Mouse (Mus musculus): Measurements from ENCODE around the gene Eva1b. TPM values are rescaled to one million over a fixed set of nuclear protein-coding genes. Genes with fewer than 3 reads are reported as not detected.
A peak's percentile ranks its signal among the peaks of the same experiment; 100 is the strongest.
"Not testable (repeated sequence)": the region's sequence is repeated elsewhere in the genome, so short reads cannot be mapped to it uniquely, and the experiment has no call there.

Eva1b gene
- polyA plus RNA-seq, 1 experiment from 2014 or later: 19.2 TPM

GRCm38 (mm10) chr4:126170737-126171136 lies 23.2 kb downstream of the Eva1b start:
- H3K4me1 ChIP-seq (replicated peaks; ENCODE audit: control insufficient read depth, insufficient read depth, low read length); H3K4me3 ChIP-seq (replicated peaks; ENCODE audit: low read length); H3K27ac ChIP-seq; H3K4me2 ChIP-seq (replicated peaks); ATAC-seq (ENCODE audit: low FRiP score); H3K9me3 ChIP-seq (ENCODE audit: control insufficient read depth, low read length); DNase-seq (ENCODE audit: low spot score); H3K9ac ChIP-seq; H3K27me3 ChIP-seq (ENCODE audit: control insufficient read depth, insufficient read depth, low read length): not testable (repeated sequence)
- H3K36me3 ChIP-seq (replicated peaks; ENCODE audit: control insufficient read depth, insufficient read depth): peaks cover 98% of the 10 kb centered on the region
- WGBS: 96% methylated on average over 5 of the region's 5 CpGs

GRCm38 (mm10) chr4:126173800-126174199 lies 26.3 kb downstream of the Eva1b start:
- H3K36me3 ChIP-seq (replicated peaks; ENCODE audit: control insufficient read depth, insufficient read depth): peaks cover 94% of the 10 kb centered on the region
- no peak for ATAC-seq (ENCODE audit: low FRiP score)

GRCm38 (mm10) chr4:126175980-126176379 lies 28.4 kb downstream of the Eva1b start:
- not testable (repeated sequence) for H3K4me2 ChIP-seq (replicated peaks); H3K9ac ChIP-seq; DNase-seq (ENCODE audit: low spot score); H3K4me1 ChIP-seq (replicated peaks; ENCODE audit: control insufficient read depth, insufficient read depth, low read length); H3K27me3 ChIP-seq (ENCODE audit: control insufficient read depth, insufficient read depth, low read length); H3K4me3 ChIP-seq (replicated peaks; ENCODE audit: low read length); H3K9me3 ChIP-seq (ENCODE audit: control insufficient read depth, low read length); ATAC-seq (ENCODE audit: low FRiP score); H3K27ac ChIP-seq
- 93% methylated on average over 7 of the region's 7 CpGs for WGBS
- peaks cover 89% of the 10 kb centered on the region for H3K36me3 ChIP-seq (replicated peaks; ENCODE audit: control insufficient read depth, insufficient read depth)

More at GRCm38 (mm10) chr4:126173800-126174199, 26.3 kb downstream of the Eva1b start:
- Histone ChIP-seq H3K9me3 (ENCODE audit: control insufficient read depth, low read length) (no peaks in the 10 kb centered on the region), H3K4me3 (replicated peaks; ENCODE audit: low read length) (no peak overlapping the region), H3K27me3 (ENCODE audit: control insufficient read depth, insufficient read depth, low read length) (no peaks in the 10 kb centered on the region), H3K27ac (no peak overlapping the region), H3K9ac (no peak overlapping the region), H3K4me1 (replicated peaks; ENCODE audit: control insufficient read depth, insufficient read depth, low read length) (no peaks in the 10 kb centered on the region), H3K4me2 (replicated peaks) (no peak overlapping the region)
- WGBS: 93% methylated on average over 5 of the region's 5 CpGs
- DNase-seq (ENCODE audit: low spot score): no peak

GRCm38 (mm10) chr4:126181170-126181957 lies 33.8 kb downstream of the Eva1b start:
- DNase-seq (ENCODE audit: low spot score): peak; percentile 72
- WGBS: 62% methylated on average over 7 of the region's 7 CpGs
- H3K9me3 ChIP-seq (ENCODE audit: control insufficient read depth, low read length): no peaks in the 10 kb centered on the region
- no peak overlapping the region for H3K4me3 ChIP-seq (replicated peaks; ENCODE audit: low read length)
- H3K4me2 ChIP-seq (replicated peaks): no peak overlapping the region
- no peak overlapping the region for H3K9ac ChIP-seq
- H3K4me1 ChIP-seq (replicated peaks; ENCODE audit: control insufficient read depth, insufficient read depth, low read length): no peaks in the 10 kb centered on the region
- H3K27ac ChIP-seq: no peak overlapping the region
- peaks cover 60% of the 10 kb centered on the region for H3K36me3 ChIP-seq (replicated peaks; ENCODE audit: control insufficient read depth, insufficient read depth)
- ATAC-seq (ENCODE audit: low FRiP score): no peak
- no peaks in the 10 kb centered on the region for H3K27me3 ChIP-seq (ENCODE audit: control insufficient read depth, insufficient read depth, low read length)

- H3K9me3 ChIP-seq (ENCODE audit: control insufficient read depth, low read length): no peaks in the 10 kb centered on the region
- no peak for DNase-seq (ENCODE audit: low spot score)
- no peak overlapping the region for H3K4me3 ChIP-seq (replicated peaks; ENCODE audit: low read length)
- 92% methylated on average over 5 of the region's 5 CpGs for WGBS
- H3K36me3 ChIP-seq (replicated peaks; ENCODE audit: control insufficient read depth, insufficient read depth): peaks cover 47% of the 10 kb centered on the region
- no peaks in the 10 kb centered on the region for H3K27me3 ChIP-seq (ENCODE audit: control insufficient read depth, insufficient read depth, low read length)
- ATAC-seq (ENCODE audit: low FRiP score): no peak
- H3K27ac ChIP-seq: no peak overlapping the region
- no peak overlapping the region for H3K4me2 ChIP-seq (replicated peaks)
- no peak overlapping the region for H3K9ac ChIP-seq
- H3K4me1 ChIP-seq (replicated peaks; ENCODE audit: control insufficient read depth, insufficient read depth, low read length): no peaks in the 10 kb centered on the region
These were observed 35.5 kb downstream of the Eva1b start for GRCm38 (mm10) chr4:126183034-126183433.

- H3K4me3 ChIP-seq (replicated peaks; ENCODE audit: low read length): no peak overlapping the region
- no peaks in the 10 kb centered on the region for H3K9me3 ChIP-seq (ENCODE audit: control insufficient read depth, low read length)
- H3K27me3 ChIP-seq (ENCODE audit: control insufficient read depth, insufficient read depth, low read length): no peaks in the 10 kb centered on the region
- H3K4me1 ChIP-seq (replicated peaks; ENCODE audit: control insufficient read depth, insufficient read depth, low read length): no peaks in the 10 kb centered on the region
- H3K4me2 ChIP-seq (replicated peaks): no peak overlapping the region
- ATAC-seq (ENCODE audit: low FRiP score): no peak
- H3K27ac ChIP-seq: no peak overlapping the region
- 98% methylated on average over 3 of the region's 3 CpGs for WGBS
- H3K36me3 ChIP-seq (replicated peaks; ENCODE audit: control insufficient read depth, insufficient read depth): peaks cover 29% of the 10 kb centered on the region
- DNase-seq (ENCODE audit: low spot score): no peak
- no peak overlapping the region for H3K9ac ChIP-seq
These were observed 39.6 kb downstream of the Eva1b start for GRCm38 (mm10) chr4:126187096-126187495.

- Histone ChIP-seq H3K4me2 (replicated peaks) (no peak overlapping the region), H3K36me3 (replicated peaks; ENCODE audit: control insufficient read depth, insufficient read depth) (peaks cover 33% of the 10 kb centered on the region), H3K9me3 (ENCODE audit: control insufficient read depth, low read length) (no peaks in the 10 kb centered on the region), H3K27ac (no peak overlapping the region), H3K4me3 (replicated peaks; ENCODE audit: low read length) (no peak overlapping the region), H3K27me3 (ENCODE audit: control insufficient read depth, insufficient read depth, low read length) (no peaks in the 10 kb centered on the region), H3K9ac (no peak overlapping the region), H3K4me1 (replicated peaks; ENCODE audit: control insufficient read depth, insufficient read depth, low read length) (no peaks in the 10 kb centered on the region)
- ATAC-seq (ENCODE audit: low FRiP score) (no peak), DNase-seq (ENCODE audit: low spot score) (no peak)
- WGBS: 92% methylated on average over 2 of the region's 2 CpGs
These were observed 43.1 kb downstream of the Eva1b start for GRCm38 (mm10) chr4:126190636-126191035.

- ATAC-seq (ENCODE audit: low FRiP score) (no peak), DNase-seq (ENCODE audit: low spot score) (no peak)
- Histone ChIP-seq H3K27me3 (ENCODE audit: control insufficient read depth, insufficient read depth, low read length) (no peaks in the 10 kb centered on the region), H3K9me3 (ENCODE audit: control insufficient read depth, low read length) (no peaks in the 10 kb centered on the region), H3K9ac (no peak overlapping the region), H3K36me3 (replicated peaks; ENCODE audit: control insufficient read depth, insufficient read depth) (peaks cover 32% of the 10 kb centered on the region), H3K27ac (no peak overlapping the region), H3K4me2 (replicated peaks) (no peak overlapping the region), H3K4me1 (replicated peaks; ENCODE audit: control insufficient read depth, insufficient read depth, low read length) (0 out of 2 replicates have a peak, but pooled peaks cover 2% of the 10 kb centered on the region), H3K4me3 (replicated peaks; ENCODE audit: low read length) (no peak overlapping the region)
These were observed 46.7 kb downstream of the Eva1b start for GRCm38 (mm10) chr4:126194216-126194615.

- Histone ChIP-seq H3K4me3 (replicated peaks; ENCODE audit: low read length) (no peak overlapping the region), H3K4me1 (replicated peaks; ENCODE audit: control insufficient read depth, insufficient read depth, low read length) (peaks cover 8% of the 10 kb centered on the region; the same call in 1 of the 2 replicates), H3K27me3 (ENCODE audit: control insufficient read depth, insufficient read depth, low read length) (no peaks in the 10 kb centered on the region), H3K27ac (no peak overlapping the region), H3K9me3 (ENCODE audit: control insufficient read depth, low read length) (no peaks in the 10 kb centered on the region), H3K4me2 (replicated peaks) (no peak overlapping the region), H3K36me3 (replicated peaks; ENCODE audit: control insufficient read depth, insufficient read depth) (peaks cover 27% of the 10 kb centered on the region), H3K9ac (no peak overlapping the region)
- WGBS: 98% methylated on average over 4 of the region's 4 CpGs
- DNase-seq (ENCODE audit: low spot score) (no peak), ATAC-seq (ENCODE audit: low FRiP score) (no peak)
These were observed 47.4 kb downstream of the Eva1b start for GRCm38 (mm10) chr4:126194916-126195315.
